Mouse (Mus musculus): ENCODE measurements around the gene Tatdn3. TPM values are rescaled to one million over a fixed set of nuclear protein-coding genes. Genes with fewer than 3 reads are reported as not detected.

Gene Tatdn3
- polyA plus RNA-seq (2016; fragmentation: Nextera tagmentation; extraction: Ambion mirVana): 16.6 and 20.7 TPM in 2 replicates

GRCm38 (mm10) chr1:191062781-191063485 is at the start of gene Tatdn3, which contains the start of gene Nsl1:
Gene Tatdn3, minus strand, starts transcription at chr1:191062932.
Gene Nsl1, plus strand, starts transcription at chr1:191063012.
- peak; percentile 92 for DNase-seq (ENCODE audit: low spot score)
- H3K9me3 ChIP-seq: no peaks in the 10 kb centered on the region
- H3K4me1 ChIP-seq: peaks cover 20% of the 10 kb centered on the region
- peaks cover 35% of the 10 kb centered on the region for H3K36me3 ChIP-seq
- peak within 1 kb of the TSS; percentile 95 for H3K27ac ChIP-seq
- H3K27me3 ChIP-seq (ENCODE audit: insufficient read depth, poor library complexity, severe bottlenecking): no peaks in the 10 kb centered on the region
- under 1% methylated on average over 56 of the region's 56 CpGs for WGBS
- peak within 1 kb of the TSS; percentile 92 for H3K4me3 ChIP-seq

- Histone ChIP-seq H3K4me1 (peaks cover 29% of the 10 kb centered on the region), H3K9me3 (no peaks in the 10 kb centered on the region), H3K27ac (peak overlapping the region; percentile 57; the same call in 1 of the 2 replicates), H3K36me3 (no peaks in the 10 kb centered on the region), H3K27me3 (ENCODE audit: insufficient read depth, poor library complexity, severe bottlenecking) (peaks cover 9% of the 10 kb centered on the region; the same call in 1 of the 2 replicates), H3K4me3 (no peak overlapping the region)
- 53% methylated on average over 8 of the region's 8 CpGs for WGBS
- no peak for DNase-seq (ENCODE audit: low spot score)
Observed at GRCm38 (mm10) chr1:191111146-191111545, 48.4 kb upstream of the Tatdn3 start.

GRCm38 (mm10) chr1:191109907-191110306 is 47.2 kb upstream of the Tatdn3 start:
- WGBS: 87% methylated on average over 9 of the region's 9 CpGs
- Histone ChIP-seq H3K27me3 (ENCODE audit: insufficient read depth, poor library complexity, severe bottlenecking) (peaks cover 9% of the 10 kb centered on the region; the same call in 1 of the 2 replicates), H3K4me1 (peaks cover 21% of the 10 kb centered on the region), H3K27ac (no peak overlapping the region), H3K9me3 (no peaks in the 10 kb centered on the region), H3K36me3 (no peaks in the 10 kb centered on the region), H3K4me3 (no peak overlapping the region)
- DNase-seq (ENCODE audit: low spot score): no peak

- WGBS: 64% methylated on average over 10 of the region's 10 CpGs
- H3K4me3 ChIP-seq: no peak overlapping the region
- no peak for DNase-seq (ENCODE audit: low spot score)
- H3K36me3 ChIP-seq: no peaks in the 10 kb centered on the region
- H3K27me3 ChIP-seq (ENCODE audit: insufficient read depth, poor library complexity, severe bottlenecking): peaks cover 9% of the 10 kb centered on the region; the same call in 1 of the 2 replicates
- peaks cover 17% of the 10 kb centered on the region for H3K4me1 ChIP-seq
- no peaks in the 10 kb centered on the region for H3K9me3 ChIP-seq
- no peak overlapping the region for H3K27ac ChIP-seq
Observed at GRCm38 (mm10) chr1:191107306-191107705, 44.6 kb upstream of the Tatdn3 start.

- H3K27me3 ChIP-seq (ENCODE audit: insufficient read depth, poor library complexity, severe bottlenecking): peaks cover 15% of the 10 kb centered on the region; the same call in 1 of the 2 replicates
- H3K4me1 ChIP-seq: no peaks in the 10 kb centered on the region; the same call in 1 of the 2 replicates
- no peaks in the 10 kb centered on the region for H3K36me3 ChIP-seq
- no peaks in the 10 kb centered on the region for H3K9me3 ChIP-seq
- H3K4me3 ChIP-seq: no peak overlapping the region
- DNase-seq (ENCODE audit: low spot score): no peak
- 78% methylated on average over 9 of the region's 9 CpGs for WGBS
- H3K27ac ChIP-seq: no peak overlapping the region
Observed at GRCm38 (mm10) chr1:191105246-191105645, 42.5 kb upstream of the Tatdn3 start.

- 75% methylated on average over 15 of the region's 15 CpGs for WGBS
- Histone ChIP-seq H3K9me3 (no peaks in the 10 kb centered on the region), H3K27ac (no peak overlapping the region), H3K4me3 (no peak overlapping the region), H3K4me1 (peaks cover 14% of the 10 kb centered on the region), H3K27me3 (ENCODE audit: insufficient read depth, poor library complexity, severe bottlenecking) (peaks cover 25% of the 10 kb centered on the region), H3K36me3 (no peaks in the 10 kb centered on the region)
- no peak for DNase-seq (ENCODE audit: low spot score)
Observed at GRCm38 (mm10) chr1:191102730-191103370, 40.1 kb upstream of the Tatdn3 start.

GRCm38 (mm10) chr1:191099772-191100291 is 37.1 kb upstream of the Tatdn3 start:
- H3K27ac ChIP-seq: no peak overlapping the region
- 78% methylated on average over 5 of the region's 5 CpGs for WGBS
- peaks cover 40% of the 10 kb centered on the region for H3K27me3 ChIP-seq (ENCODE audit: insufficient read depth, poor library complexity, severe bottlenecking)
- no peak for DNase-seq (ENCODE audit: low spot score)
- H3K4me1 ChIP-seq: peaks cover 26% of the 10 kb centered on the region
- H3K36me3 ChIP-seq: no peaks in the 10 kb centered on the region
- H3K9me3 ChIP-seq: no peaks in the 10 kb centered on the region
- H3K4me3 ChIP-seq: no peak overlapping the region

GRCm38 (mm10) chr1:191099114-191099513 is 36.4 kb upstream of the Tatdn3 start:
- no peak for DNase-seq (ENCODE audit: low spot score)
- Histone ChIP-seq H3K4me3 (peak overlapping the region; percentile 74), H3K9me3 (no peaks in the 10 kb centered on the region), H3K27ac (no peak overlapping the region), H3K36me3 (no peaks in the 10 kb centered on the region), H3K4me1 (peaks cover 26% of the 10 kb centered on the region), H3K27me3 (ENCODE audit: insufficient read depth, poor library complexity, severe bottlenecking) (peaks cover 40% of the 10 kb centered on the region)
- WGBS: 41% methylated on average over 5 of the region's 5 CpGs

GRCm38 (mm10) chr1:191097802-191098747 is 35.3 kb upstream of the Tatdn3 start, which contains the start of gene Batf3:
Gene Batf3, plus strand, starts transcription at chr1:191097847.
- no peak for DNase-seq (ENCODE audit: low spot score)
- Histone ChIP-seq H3K36me3 (no peaks in the 10 kb centered on the region), H3K27me3 (ENCODE audit: insufficient read depth, poor library complexity, severe bottlenecking) (peaks cover 40% of the 10 kb centered on the region), H3K4me3 (peak within 1 kb of the TSS; percentile 74), H3K9me3 (no peaks in the 10 kb centered on the region), H3K27ac (peak within 1 kb of the TSS; percentile 78), H3K4me1 (peaks cover 26% of the 10 kb centered on the region)
- WGBS: under 1% methylated on average over 84 of the region's 95 CpGs

- no peak for DNase-seq (ENCODE audit: low spot score)
- WGBS: 47% methylated on average over 14 of the region's 14 CpGs
- peak overlapping the region; percentile 74 for H3K4me3 ChIP-seq
- 0 out of 2 replicates have a peak overlapping the region, but pooled peaks have one; percentile 78 for H3K27ac ChIP-seq
- no peaks in the 10 kb centered on the region for H3K9me3 ChIP-seq
- H3K27me3 ChIP-seq (ENCODE audit: insufficient read depth, poor library complexity, severe bottlenecking): peaks cover 40% of the 10 kb centered on the region
- peaks cover 29% of the 10 kb centered on the region for H3K4me1 ChIP-seq
- no peaks in the 10 kb centered on the region for H3K36me3 ChIP-seq
Observed at GRCm38 (mm10) chr1:191096871-191097681, 34.3 kb upstream of the Tatdn3 start.

- no peaks in the 10 kb centered on the region for H3K9me3 ChIP-seq
- WGBS: 64% methylated on average over 9 of the region's 9 CpGs
- peaks cover 32% of the 10 kb centered on the region for H3K4me1 ChIP-seq
- H3K27me3 ChIP-seq (ENCODE audit: insufficient read depth, poor library complexity, severe bottlenecking): peaks cover 33% of the 10 kb centered on the region
- DNase-seq (ENCODE audit: low spot score): no peak
- H3K4me3 ChIP-seq: no peak overlapping the region
- H3K27ac ChIP-seq: no peak overlapping the region
- H3K36me3 ChIP-seq: no peaks in the 10 kb centered on the region
Observed at GRCm38 (mm10) chr1:191095019-191095418, 32.3 kb upstream of the Tatdn3 start.

Measured in heart, embryonic 10.5 days (tissue).